Mouse (Mus musculus) small intestine, adult 2 months (tissue): ENCODE results near the gene Lars2. TPM values are rescaled to one million over a fixed set of nuclear protein-coding genes. Genes with fewer than 3 reads are reported as not detected.

Experiments used
- H3K27ac ChIP-seq: fragments of 200-500 bp; 2 replicates; pipeline ENCODE4 v1.5.1; 2012; ENCODE audit warnings: low read depth, low read length, control low read depth, inconsistent platforms; ENCODE audit not compliant: insufficient read depth
- H3K27me3 ChIP-seq: fragments of 200-500 bp; 2 replicates; pipeline ENCODE4 v1.6.1; 2012; ENCODE audit warnings: mild to moderate bottlenecking, moderate library complexity, low read length, inconsistent platforms; ENCODE audit not compliant: control insufficient read depth, insufficient read depth
- H3K36me3 ChIP-seq: fragments of 200-500 bp; 2 replicates; pipeline ENCODE4 v1.6.1; 2012; ENCODE audit warnings: mild to moderate bottlenecking, low read length, control low read depth, inconsistent platforms; ENCODE audit not compliant: control insufficient read depth, insufficient read depth
- H3K4me1 ChIP-seq: fragments of 200-500 bp; 2 replicates; pipeline ENCODE4 v1.6.1; 2012; ENCODE audit warnings: low read length, inconsistent platforms, mixed read lengths; ENCODE audit not compliant: control insufficient read depth, insufficient read depth, insufficient read length
- H3K4me3 ChIP-seq: fragments of 200-500 bp; 2 replicates; pipeline ENCODE4 v1.5.1; 2012; ENCODE audit warnings: low read depth, mild to moderate bottlenecking, control low read depth, inconsistent platforms, low read length, moderate library complexity
- CTCF ChIP-seq: fragments of 200-500 bp; IDR thresholded peaks from 2 replicates; pipeline ENCODE4 v1.5.1; 2012; ENCODE audit warnings: low read depth, mild to moderate bottlenecking, control low read depth, inconsistent platforms, low read length, moderate library complexity, mixed read lengths; ENCODE audit not compliant: insufficient replicate concordance, insufficient read length; ENCODE audit errors: extremely low read depth
- POLR2A ChIP-seq: fragments of 200-500 bp; IDR thresholded peaks from 2 replicates; pipeline ENCODE4 v1.6.1; 2012; ENCODE audit warnings: low read depth, mild to moderate bottlenecking, control low read depth, inconsistent platforms, low read length, moderate library complexity
- WGBS: fragments of 180-500 bp; shearing (Covaris S2); methylation state at CpG from one replicate; pipeline ENCODE4 v1.1.7; 2018; 5-methylcytosine and 5-hydroxymethylcytosine counted together
- polyA plus RNA-seq: library from polyadenylated mRNA; depleted of rRNA; stranded (reverse); fragments of >200 nt; gene quantifications from 2 replicates; pipeline ENCODE4 v1.2.3, GENCODE M21; 2012

Lars2 gene
- polyA plus RNA-seq, 1 experiment = 217 TPM

DNA sequence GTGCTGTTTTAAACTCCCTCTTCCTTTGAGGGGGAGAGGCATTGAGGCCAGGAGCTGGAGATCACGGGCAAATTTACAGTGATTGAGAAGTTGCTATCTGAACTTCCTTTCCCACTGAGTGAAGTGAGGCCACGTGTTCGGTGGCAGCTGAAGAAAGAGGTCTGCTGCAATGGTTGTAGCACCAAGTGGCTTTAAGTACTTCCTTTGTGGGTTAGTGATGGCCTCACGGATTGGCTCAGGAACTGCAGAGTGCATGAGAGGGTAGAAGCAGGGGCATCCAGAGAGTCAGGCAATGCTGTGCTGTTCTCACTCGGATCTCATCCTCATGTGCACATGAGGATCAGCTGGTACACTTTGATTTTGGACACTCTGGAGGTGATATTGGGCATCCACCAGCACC lies 131.2 kb downstream of the Lars2 start:
- peaks cover 24% of the 10 kb centered on the region for H3K36me3 ChIP-seq
- H3K4me1 ChIP-seq = peaks cover 21% of the 10 kb centered on the region; the same call in 1 of the 2 replicates
- no peak overlapping the region for H3K27ac ChIP-seq
- H3K4me3 ChIP-seq = no peak overlapping the region
- TF ChIP-seq CTCF = no peak
- TF ChIP-seq POLR2A = no peak
- WGBS = 66% methylated on average over 5 of the region's 5 CpGs
- no peaks in the 10 kb centered on the region for H3K27me3 ChIP-seq

DNA sequence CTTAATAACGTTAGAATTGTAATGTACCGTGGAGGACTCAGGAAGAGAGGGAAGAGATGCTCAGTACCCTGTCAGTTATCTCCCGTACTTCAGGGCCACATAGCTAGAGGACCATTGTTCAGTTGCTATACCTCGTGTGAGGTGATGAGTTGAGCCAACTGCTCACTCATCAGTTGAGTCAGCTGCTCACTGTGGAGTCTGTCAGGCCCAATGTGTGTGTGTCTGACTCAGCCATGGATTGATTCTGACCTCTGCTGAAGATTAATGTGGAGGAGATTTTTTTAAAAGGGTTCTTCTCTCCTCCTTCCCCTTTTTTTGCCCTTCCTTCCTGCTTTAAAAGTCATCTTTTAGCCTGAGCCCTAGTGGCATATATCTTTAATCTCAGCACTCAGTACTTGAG lies 133.8 kb downstream of the Lars2 start:
- H3K4me1 ChIP-seq = peaks cover 17% of the 10 kb centered on the region; the same call in 1 of the 2 replicates
- no peaks in the 10 kb centered on the region for H3K27me3 ChIP-seq
- no peak overlapping the region for H3K27ac ChIP-seq
- TF ChIP-seq POLR2A (no peak), CTCF (no peak)
- H3K4me3 ChIP-seq = no peak overlapping the region
- H3K36me3 ChIP-seq = peaks cover 26% of the 10 kb centered on the region
- 78% methylated on average over 4 of the region's 4 CpGs for WGBS

DNA sequence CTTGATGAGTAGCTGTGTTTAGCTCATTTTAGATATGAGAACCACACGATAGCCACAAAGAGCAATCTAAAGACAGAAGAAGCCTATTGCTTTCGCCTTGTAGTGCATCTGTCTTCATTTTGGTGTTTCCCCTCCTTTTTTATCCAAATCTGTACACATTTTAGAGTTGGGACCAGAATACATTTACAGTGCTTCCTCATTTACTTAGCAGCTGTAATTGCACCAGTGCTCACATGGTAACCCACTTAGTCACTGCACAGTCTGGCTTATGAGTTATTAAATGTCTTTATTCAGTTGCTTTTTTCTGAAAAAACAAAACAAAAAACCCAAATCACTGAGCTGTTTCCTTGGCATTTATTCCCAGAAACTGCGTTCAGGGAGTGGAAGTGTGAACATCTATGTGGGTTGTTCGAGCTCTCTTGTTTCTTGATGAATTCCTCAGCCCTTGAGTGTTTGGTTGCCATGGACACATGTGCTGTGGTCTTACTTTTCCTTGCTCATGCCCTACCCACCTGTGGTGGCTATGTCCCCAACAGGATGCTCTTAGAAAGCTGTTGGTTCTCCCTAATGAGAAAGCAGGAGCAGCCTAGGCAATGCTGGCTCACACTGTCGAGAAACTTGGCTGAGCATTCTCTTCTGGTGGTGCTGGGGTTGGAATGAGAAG lies 136.6 kb downstream of the Lars2 start:
- no peak overlapping the region for H3K27ac ChIP-seq
- no peaks in the 10 kb centered on the region for H3K27me3 ChIP-seq
- no peak overlapping the region for H3K4me3 ChIP-seq
- TF ChIP-seq CTCF (no peak), POLR2A (no peak)
- peaks cover 28% of the 10 kb centered on the region for H3K36me3 ChIP-seq
- peaks cover 8% of the 10 kb centered on the region; the same call in 1 of the 2 replicates for H3K4me1 ChIP-seq
- WGBS = 81% methylated on average over 5 of the region's 5 CpGs

DNA sequence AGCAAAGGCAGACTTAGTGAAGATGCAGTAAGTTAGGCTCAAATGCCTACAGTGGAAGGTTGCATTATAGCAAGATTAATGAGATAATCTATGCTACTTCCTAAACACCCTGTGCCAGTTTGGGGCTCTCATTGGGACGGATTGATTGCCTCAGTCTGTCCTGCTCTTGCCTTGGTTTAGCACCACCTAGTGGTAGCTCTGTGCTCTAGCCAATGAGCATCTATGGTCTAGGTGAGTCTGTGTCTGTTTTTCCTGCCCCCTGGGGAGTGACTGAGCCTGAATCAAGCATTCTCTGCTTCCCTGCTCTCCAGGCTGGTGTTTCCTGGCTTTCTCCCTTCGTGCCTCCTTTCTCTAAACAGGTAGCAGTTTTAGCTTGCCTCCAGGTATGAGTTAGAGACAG lies 137.6 kb downstream of the Lars2 start:
- Histone ChIP-seq H3K4me3 (no peak overlapping the region), H3K27ac (no peak overlapping the region), H3K36me3 (peaks cover 28% of the 10 kb centered on the region), H3K4me1 (peaks cover 6% of the 10 kb centered on the region; the same call in 1 of the 2 replicates), H3K27me3 (no peaks in the 10 kb centered on the region)
- WGBS = 11% methylated on average over 2 of the region's 2 CpGs
- TF ChIP-seq CTCF (peak; percentile 94; the same call in 1 of the 2 replicates), POLR2A (no peak)

DNA sequence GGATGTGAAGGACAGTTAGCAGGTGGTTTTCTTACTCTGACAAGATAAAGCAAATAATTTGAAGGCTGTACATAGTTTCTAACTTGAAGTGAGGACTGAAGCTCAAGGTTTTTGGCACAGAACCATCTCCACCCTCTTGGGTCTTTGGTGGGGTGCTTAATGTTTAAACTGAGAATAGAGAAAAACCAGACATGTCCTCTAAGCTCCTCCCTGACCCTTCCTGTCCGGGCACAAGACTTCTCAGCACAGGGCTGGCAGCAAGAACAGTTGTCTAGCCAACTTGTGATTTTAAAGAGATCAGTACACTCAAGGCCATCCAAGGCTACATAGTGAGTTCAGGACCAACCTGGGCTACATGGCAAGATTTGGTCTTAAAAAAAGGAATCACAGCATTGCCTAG lies 138.9 kb downstream of the Lars2 start:
- Histone ChIP-seq H3K27ac (no peak overlapping the region), H3K4me3 (no peak overlapping the region), H3K27me3 (no peaks in the 10 kb centered on the region), H3K4me1 (peaks cover 12% of the 10 kb centered on the region; the same call in 1 of the 2 replicates), H3K36me3 (peaks cover 23% of the 10 kb centered on the region)
- TF ChIP-seq CTCF (no peak), POLR2A (no peak)
- WGBS = 24% methylated on average over 1 of the region's 1 CpGs

DNA sequence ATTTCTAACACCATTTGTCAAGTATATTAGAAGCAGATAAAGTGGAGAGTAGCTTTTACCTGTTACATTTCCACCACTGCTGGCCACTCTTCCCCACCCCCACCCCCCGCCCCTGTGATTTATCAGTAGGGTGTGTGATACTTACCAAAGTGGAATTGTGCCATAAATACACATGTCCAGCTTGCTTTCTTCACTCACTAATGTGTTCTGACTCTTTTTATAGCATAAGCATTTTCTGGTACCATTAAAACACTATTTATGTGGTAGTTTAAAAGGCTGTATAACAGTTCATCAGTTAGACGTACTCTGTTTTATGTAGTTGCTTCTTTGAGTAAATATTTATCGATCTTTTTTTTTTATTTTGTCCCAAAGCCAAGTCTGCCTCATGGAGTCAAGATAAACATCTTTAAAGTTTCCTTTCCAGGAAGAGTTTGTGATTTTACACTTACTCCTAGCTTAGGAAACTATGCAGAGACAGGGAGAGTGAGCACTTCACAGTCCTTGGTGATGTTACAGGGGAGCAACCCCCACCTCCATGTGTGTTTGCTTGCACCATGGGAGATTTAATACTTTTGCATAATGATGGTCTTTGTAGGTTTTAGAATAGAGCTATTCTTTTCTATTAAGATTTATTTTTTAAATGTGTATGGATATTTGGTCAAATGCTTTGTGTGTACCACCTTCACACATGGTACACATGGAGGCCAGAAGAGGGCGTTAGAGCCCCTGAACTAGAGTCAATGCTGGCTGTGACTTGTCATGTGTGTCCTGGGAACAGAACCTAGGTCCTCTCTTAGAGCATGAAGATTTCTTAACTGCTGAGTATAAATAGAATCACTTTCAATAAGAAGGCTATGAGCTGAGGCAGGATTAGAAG lies 139.8 kb downstream of the Lars2 start:
- Histone ChIP-seq H3K36me3 (peaks cover 25% of the 10 kb centered on the region), H3K4me3 (no peak overlapping the region), H3K4me1 (peaks cover 15% of the 10 kb centered on the region; the same call in 1 of the 2 replicates), H3K27me3 (no peaks in the 10 kb centered on the region), H3K27ac (peak overlapping the region; percentile 5; the same call in 1 of the 2 replicates)
- WGBS = 25% methylated on average over 4 of the region's 4 CpGs
- TF ChIP-seq CTCF (no peak), POLR2A (no peak)

DNA sequence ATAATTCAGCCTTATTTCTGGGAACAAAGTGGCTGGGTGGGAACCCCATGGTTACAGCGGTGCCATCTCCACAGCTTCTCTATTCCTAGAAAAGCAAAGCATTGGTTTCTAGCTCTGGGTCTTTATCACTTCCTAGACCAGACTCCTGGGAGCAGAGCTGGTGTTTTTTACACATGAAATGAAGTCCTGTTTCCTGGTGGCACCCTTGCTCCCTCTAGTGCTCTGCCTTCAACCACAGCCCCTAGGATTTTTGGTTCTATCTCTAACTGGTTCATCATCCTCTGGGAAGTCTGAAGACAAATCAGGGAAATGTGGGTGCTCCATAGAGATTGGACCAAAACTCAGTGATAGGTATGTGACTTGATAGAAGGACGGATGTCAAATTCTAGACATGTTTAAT lies 140.7 kb downstream of the Lars2 start:
- peaks cover 15% of the 10 kb centered on the region; the same call in 1 of the 2 replicates for H3K4me1 ChIP-seq
- H3K4me3 ChIP-seq = no peak overlapping the region
- 87% methylated on average over 2 of the region's 2 CpGs for WGBS
- no peaks in the 10 kb centered on the region for H3K27me3 ChIP-seq
- peak; percentile 10; the same call in 1 of the 2 replicates for TF ChIP-seq CTCF
- no peak for TF ChIP-seq POLR2A
- H3K27ac ChIP-seq = no peak overlapping the region
- peaks cover 26% of the 10 kb centered on the region for H3K36me3 ChIP-seq
